Mouse (Mus musculus) bone marrow macrophage, adult 2 months (primary cell): Measurements from ENCODE around the gene Bcas2. TPM values are rescaled to one million over a fixed set of nuclear protein-coding genes. Genes with fewer than 3 reads are reported as not detected.
"Not testable (repeated sequence)": the region's sequence is repeated elsewhere in the genome, so short reads cannot be mapped to it uniquely, and the experiment has no call there.

Experiments
- H3K27ac ChIP-seq: 2 replicates; pipeline ENCODE4 v1.5.1; 2012; ENCODE audit warnings: low read depth, low read length; ENCODE audit not compliant: insufficient read depth
- H3K4me1 ChIP-seq: 2 replicates; pipeline ENCODE4 v1.6.1; 2012; ENCODE audit warnings: low read length; ENCODE audit not compliant: control insufficient read depth, insufficient read depth
- H3K4me3 ChIP-seq: 2 replicates; pipeline ENCODE4 v1.5.1; 2012; ENCODE audit warnings: mild to moderate bottlenecking, low read length, moderate library complexity; ENCODE audit not compliant: insufficient read depth
- CTCF ChIP-seq: IDR thresholded peaks from 2 replicates; pipeline ENCODE4 v1.5.1; 2012; ENCODE audit warnings: low read depth, mild to moderate bottlenecking, low read length, moderate library complexity
- POLR2A ChIP-seq: IDR thresholded peaks from 2 replicates; pipeline ENCODE4 v1.6.1; 2012; ENCODE audit warnings: mild to moderate bottlenecking, low read depth, low read length, borderline replicate concordance
- polyA plus RNA-seq: library from polyadenylated mRNA; stranded (reverse); fragments of >200 nt; gene quantifications from 2 replicates; pipeline ENCODE4 v1.2.4, GENCODE M21; 2012; ENCODE audit not compliant: missing spikeins, insufficient read depth, insufficient read length

The Bcas2 gene
- polyA plus RNA-seq, 1 experiment: 68.5 TPM

- no peak for TF ChIP-seq POLR2A
- peak; percentile 44; the same call in 1 of the 2 replicates for TF ChIP-seq CTCF
- no peak overlapping the region for H3K4me3 ChIP-seq
- no peak overlapping the region for H3K27ac ChIP-seq
- no peaks in the 10 kb centered on the region for H3K4me1 ChIP-seq
These were observed 17.7 kb upstream of the Bcas2 start for GRCm38 (mm10) chr3:103153761-103154160.

DNA sequence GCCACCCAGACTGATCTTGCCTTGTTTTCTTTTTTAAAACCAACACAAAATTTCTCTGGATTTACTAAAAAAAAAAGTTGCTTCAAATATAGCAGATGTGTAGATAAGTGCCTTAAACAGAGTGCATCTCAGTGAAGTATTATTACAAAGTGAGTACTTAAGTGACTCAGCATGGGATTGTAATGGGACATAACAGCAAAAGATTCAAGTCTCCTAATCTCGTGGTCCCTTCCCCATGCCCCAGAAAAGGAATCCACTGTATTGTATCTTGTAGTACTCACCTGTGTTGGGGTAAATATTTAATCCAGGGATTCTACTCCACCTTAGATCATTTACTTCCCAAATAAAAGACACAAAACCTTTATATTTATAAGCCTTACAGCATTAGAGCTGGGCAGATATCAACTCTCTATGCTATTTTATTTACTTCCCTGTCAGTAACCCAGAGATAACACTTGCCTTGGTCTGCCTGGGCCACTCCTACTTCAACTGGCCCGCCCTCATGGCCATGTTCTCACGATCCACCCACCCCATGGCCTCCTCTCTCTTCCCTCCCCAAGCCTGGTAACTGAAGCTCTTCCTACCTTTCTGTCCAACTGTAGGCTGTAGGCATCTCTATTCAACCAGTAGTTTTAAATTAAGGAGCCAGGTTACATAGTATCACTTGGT, 12.1 kb upstream of the Bcas2 start:
- Histone ChIP-seq H3K27ac (no peak overlapping the region), H3K4me3 (no peak overlapping the region), H3K4me1 (no peaks in the 10 kb centered on the region)
- TF ChIP-seq CTCF: no peak

GRCm38 (mm10) chr3:103169771-103170170, 1.7 kb upstream of the Bcas2 start:
- Histone ChIP-seq H3K4me3 (no peak overlapping the region), H3K4me1 (peaks cover 9% of the 10 kb centered on the region), H3K27ac (no peak overlapping the region)
- TF ChIP-seq CTCF: no peak
- TF ChIP-seq POLR2A: no peak

GRCm38 (mm10) chr3:103172615-103173014, 1.2 kb downstream of the Bcas2 start:
- H3K4me3 ChIP-seq: peak overlapping the region; percentile 81
- H3K4me1 ChIP-seq: peaks cover 9% of the 10 kb centered on the region
- no peak for TF ChIP-seq CTCF
- no peak for TF ChIP-seq POLR2A
- peak overlapping the region; percentile 53 for H3K27ac ChIP-seq

DNA sequence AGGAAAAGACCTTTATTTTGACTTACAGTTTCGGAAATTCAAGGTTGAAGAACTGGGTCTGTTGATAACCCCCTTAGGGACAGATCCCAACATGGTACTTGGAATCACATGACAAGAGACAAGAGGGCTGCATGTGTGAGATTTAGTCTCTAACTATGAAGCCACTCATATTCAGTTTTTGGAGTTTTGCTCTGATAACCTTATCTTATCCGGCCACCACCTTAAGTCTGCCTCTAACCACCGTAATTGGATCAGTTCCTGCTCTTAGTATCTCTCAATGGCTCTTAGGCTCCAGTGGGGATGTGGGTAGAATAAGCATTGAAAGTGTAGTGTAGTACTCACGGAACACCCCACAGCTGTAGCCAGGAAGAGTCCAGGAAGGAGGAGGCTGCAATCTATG, 5.3 kb downstream of the Bcas2 start:
- TF ChIP-seq CTCF (no peak), POLR2A (no peak)
- Histone ChIP-seq H3K4me3 (no peak overlapping the region), H3K27ac (no peak overlapping the region), H3K4me1 (peaks cover 2% of the 10 kb centered on the region; the same call in 1 of the 2 replicates)

GRCm38 (mm10) chr3:103179527-103179926, 8.1 kb downstream of the Bcas2 start:
- Histone ChIP-seq H3K4me1 (no peaks in the 10 kb centered on the region), H3K27ac (no peak overlapping the region), H3K4me3 (no peak overlapping the region)
- TF ChIP-seq CTCF (no peak), POLR2A (no peak)

- TF ChIP-seq POLR2A (no peak), CTCF (no peak)
These were observed 9.7 kb downstream of the Bcas2 start for GRCm38 (mm10) chr3:103181171-103181570.

GRCm38 (mm10) chr3:103182821-103183220, 11.4 kb downstream of the Bcas2 start:
- no peak overlapping the region for H3K27ac ChIP-seq
- no peak overlapping the region for H3K4me3 ChIP-seq
- no peak for TF ChIP-seq CTCF
- no peak for TF ChIP-seq POLR2A
- H3K4me1 ChIP-seq: no peaks in the 10 kb centered on the region

More at GRCm38 (mm10) chr3:103181171-103181570, 9.7 kb downstream of the Bcas2 start:
- Histone ChIP-seq H3K4me3 (no peak overlapping the region), H3K27ac (no peak overlapping the region), H3K4me1 (no peaks in the 10 kb centered on the region)

GRCm38 (mm10) chr3:103184467-103184866, 13.0 kb downstream of the Bcas2 start:
- H3K4me3 ChIP-seq, H3K27ac ChIP-seq, H3K4me1 ChIP-seq: not testable (repeated sequence)

- no peak for TF ChIP-seq CTCF
- no peak for TF ChIP-seq POLR2A
- Histone ChIP-seq H3K4me1 (no peaks in the 10 kb centered on the region), H3K27ac (no peak overlapping the region), H3K4me3 (no peak overlapping the region)
These were observed 17.0 kb downstream of the Bcas2 start for GRCm38 (mm10) chr3:103188451-103188850.

GRCm38 (mm10) chr3:103188856-103189255, 17.4 kb downstream of the Bcas2 start:
- TF ChIP-seq POLR2A: no peak
- no peak for TF ChIP-seq CTCF
- H3K4me3 ChIP-seq: no peak overlapping the region
- H3K27ac ChIP-seq: no peak overlapping the region
- no peaks in the 10 kb centered on the region for H3K4me1 ChIP-seq
